Mouse (Mus musculus): Measurements from ENCODE around the gene Sik3. TPM values are rescaled to one million over a fixed set of nuclear protein-coding genes. Genes with fewer than 3 reads are reported as not detected.
"Not testable (repeated sequence)": the region's sequence is repeated elsewhere in the genome, so short reads cannot be mapped to it uniquely, and the experiment has no call there.

The Sik3 gene
- total RNA-seq, 2 experiments from 2014 or later = 50.2 to 55.1 TPM

DNA sequence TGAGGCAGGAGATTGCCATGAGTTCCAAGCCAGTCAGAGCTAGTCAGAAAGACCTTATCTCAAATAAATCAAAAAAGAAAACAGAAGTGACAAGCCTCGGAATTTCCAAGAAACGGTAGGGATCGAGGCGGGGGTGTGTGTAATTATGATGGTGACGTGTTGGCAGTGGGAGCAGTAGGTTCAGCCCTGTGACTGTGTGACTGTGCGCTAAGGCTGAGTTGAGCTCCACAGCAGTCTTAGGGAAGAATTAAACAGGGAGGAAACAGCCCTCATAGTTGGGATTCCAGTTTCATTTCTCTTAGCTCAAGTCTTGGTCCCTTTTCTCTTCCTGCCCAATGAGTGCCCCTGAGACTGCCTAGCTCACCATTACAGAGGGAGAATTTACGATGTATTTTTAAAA lies 98.0 kb downstream of the Sik3 start:
- no peak for DNase-seq

DNA sequence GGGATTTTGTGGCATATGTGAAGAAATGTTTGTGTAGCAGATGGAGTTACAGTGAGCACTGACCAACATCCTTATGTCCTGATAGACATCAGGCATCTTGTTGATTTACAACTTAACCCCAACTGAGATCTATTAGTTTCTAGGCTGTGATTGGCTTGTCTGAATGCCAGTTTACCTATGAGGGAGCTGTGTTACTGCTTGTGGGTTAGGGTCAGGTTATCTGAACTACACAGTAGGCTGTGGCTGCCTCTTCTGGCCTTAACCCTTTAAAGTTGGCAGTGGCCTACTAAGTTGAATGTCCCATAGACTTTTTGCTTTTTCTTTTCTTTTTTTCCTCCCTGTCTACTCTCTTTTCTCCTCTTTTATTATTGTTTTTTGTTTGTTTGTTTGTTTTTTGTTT lies 98.7 kb downstream of the Sik3 start:
- DNase-seq = no peak

DNA sequence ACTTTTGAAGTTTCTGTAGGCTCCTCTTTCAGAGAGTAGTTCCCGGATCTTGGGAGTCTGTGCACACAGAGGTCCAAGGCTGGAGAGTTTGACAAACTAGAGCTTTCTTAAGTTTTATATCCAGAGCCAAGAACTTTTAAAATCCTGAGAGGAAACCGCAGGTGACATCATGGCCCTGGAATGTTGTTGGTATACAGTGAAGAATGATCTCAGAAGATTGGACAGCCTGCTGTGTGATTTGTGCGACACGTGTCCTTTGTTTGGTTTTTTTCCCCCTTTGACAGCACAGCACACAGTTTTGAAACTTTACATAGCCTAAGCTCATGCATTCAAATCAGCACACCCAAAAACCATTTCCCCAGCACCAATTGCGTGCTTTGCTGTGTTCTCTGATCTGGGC lies 99.6 kb downstream of the Sik3 start:
- DNase-seq = peak; percentile 47

DNA sequence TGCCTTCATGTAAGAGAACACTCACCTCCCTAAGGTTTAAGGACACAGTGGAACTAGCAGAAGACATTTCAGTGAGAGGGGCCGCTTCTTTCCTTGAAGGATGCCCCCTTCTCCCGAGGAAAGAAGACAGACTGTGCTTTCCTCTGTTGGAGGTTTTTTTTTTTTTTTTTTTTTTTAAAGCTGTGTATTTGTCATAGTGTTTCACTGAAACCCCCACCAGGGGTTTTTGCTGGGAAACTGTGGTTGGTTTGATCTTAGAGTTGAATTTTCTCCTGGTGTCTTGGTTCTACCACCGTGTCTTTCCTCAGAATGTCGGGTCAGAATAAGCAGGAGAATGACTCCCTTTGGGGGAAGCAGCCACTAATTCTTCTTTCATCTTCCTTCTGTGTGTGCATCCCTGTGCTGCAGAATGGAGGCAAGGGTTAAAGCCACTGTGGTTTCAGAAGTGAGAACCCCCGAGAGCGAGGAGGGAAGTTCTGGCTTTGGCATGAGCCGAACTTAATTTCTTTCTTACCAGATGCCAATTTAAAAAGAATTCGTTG lies 106.3 kb downstream of the Sik3 start:
- no peak for DNase-seq

DNA sequence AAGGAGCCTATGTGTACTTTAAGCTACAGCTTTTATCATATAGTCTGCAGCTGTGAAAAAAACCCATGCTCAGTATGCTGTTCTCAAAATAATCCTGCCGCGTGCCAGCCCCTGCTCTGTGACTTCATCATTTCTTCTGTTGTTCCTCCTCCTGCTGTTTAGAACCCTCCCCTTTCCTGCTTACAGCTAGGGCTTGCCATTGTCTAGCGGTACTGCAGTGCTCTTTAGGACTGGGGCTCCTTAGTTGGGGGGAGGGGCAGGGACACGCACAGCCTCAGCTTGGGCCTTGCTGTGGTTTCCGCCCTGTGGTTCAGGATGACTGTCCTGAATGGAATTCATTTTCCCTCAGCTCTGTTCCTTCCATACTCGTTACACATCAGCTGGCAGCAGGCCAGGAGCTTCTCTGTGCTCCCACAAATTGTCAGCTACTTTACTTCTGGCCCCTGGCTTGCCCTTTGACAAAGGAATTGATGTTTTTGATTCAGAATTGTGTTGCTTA lies 107.4 kb downstream of the Sik3 start:
- DNase-seq = peak; percentile 90

DNA sequence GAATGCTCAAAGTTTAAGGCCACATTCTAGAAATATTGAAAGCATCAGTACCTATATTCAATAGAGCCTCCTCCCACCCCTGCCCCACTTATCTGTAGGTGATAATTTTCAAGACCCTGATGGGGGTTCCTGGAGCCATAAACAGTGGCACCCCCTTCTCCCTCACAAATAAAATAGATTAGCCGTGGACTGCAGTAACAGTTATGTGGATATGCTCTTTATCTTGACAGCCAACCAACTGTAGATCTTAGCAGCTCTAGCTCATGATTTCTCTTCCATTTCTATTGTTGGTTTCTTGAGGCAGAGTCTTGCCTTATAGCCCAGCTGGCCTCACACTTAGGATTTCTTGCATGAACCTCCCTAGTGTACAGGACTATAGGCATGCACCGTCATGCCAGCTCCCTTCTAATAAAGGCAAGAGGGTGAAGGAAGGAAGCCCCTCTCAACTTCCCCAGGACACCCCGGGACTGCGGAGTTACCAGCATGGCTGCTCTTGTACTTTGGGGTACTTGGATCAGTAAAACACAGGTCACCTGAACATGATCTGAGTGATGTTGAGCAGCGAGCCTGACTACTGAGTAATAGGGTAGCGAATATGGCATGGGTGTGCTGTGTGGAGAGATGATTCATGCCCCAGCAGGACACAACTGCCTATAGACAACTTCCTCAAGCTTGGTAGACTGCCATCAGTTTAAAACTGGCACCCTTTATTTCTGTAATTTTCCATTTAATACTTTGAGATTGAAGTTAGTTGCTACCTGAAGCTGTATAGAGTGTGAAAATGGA lies 108.0 kb downstream of the Sik3 start:
- no peak for DNase-seq

DNA sequence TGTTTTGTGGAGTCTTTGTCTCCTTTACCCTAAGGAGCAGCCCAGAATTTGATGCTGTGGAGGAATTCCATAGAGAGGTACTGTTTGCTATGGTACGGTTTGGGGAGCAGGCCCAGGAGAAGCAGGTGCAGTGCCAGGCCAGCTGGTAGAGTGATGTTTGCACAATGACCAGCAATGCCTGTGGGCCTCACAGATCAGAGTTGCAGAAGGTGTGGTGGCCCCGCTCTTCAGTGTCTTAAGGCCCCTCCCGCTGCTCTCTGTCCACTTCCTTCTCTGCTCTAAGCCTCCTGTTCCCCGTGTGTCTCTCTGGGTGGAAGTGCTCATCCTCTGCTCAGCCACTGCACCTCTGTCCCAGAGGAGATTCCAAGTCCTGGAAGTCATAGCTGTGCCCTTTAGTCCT lies 108.9 kb downstream of the Sik3 start:
- DNase-seq = no peak

DNA sequence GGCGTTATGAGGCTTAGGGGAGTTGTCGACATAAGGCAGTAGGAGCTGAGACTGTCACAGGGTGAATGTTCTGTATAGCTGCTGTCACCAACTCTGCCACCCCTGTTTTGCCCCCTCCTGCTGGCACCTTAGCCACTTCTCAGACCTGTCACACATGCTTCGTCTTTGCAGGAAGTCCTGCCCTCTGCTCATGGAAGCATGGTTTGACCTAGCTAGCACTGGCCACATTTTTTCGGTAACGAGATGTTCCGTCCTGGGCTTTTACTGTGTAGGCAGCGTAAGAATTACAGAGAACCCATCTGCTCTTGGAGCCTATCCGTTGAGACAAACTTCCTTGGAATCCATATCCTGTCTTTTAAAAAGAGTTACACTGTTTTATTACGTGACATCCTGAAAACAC lies 110.1 kb downstream of the Sik3 start:
- DNase-seq = no peak

DNA sequence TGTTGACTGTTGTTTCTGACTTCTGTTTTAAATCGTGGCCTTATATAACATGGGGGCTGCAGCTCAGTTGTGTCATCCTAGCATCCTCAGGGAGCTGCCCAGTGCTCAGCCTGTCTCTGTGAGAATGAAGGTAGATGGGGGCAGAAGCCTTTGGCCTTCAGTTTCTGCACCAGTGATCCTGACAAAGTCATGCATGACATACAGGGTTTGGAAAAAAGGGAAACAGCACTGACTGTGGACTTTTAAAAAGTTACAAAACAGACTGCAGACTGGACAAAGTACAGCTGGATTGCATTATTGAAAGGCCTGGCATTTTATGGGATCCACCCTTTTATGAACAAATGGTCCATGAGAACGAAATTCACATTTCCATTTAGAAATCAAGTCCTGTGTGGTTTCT lies 113.7 kb downstream of the Sik3 start:
- no peak for DNase-seq

DNA sequence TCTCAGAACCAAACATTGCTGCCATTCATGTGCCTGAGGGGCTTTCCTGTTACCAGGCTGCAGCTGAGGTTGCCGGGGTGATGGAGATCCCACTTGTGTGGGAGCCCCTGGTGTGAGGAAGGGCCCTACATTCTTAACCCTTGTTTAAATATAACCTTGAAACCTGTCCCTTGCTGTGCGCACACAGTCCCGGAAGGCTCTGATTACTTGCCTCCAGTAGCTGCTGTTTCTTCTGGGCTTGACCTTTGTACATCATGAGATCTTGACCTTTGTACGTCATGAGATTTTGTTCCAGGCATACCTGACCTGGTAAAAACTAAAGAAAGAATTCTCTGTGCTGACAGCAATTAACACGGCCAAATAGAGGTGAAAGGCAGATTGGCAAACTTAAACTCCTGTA lies 114.7 kb downstream of the Sik3 start:
- no peak for DNase-seq

DNA sequence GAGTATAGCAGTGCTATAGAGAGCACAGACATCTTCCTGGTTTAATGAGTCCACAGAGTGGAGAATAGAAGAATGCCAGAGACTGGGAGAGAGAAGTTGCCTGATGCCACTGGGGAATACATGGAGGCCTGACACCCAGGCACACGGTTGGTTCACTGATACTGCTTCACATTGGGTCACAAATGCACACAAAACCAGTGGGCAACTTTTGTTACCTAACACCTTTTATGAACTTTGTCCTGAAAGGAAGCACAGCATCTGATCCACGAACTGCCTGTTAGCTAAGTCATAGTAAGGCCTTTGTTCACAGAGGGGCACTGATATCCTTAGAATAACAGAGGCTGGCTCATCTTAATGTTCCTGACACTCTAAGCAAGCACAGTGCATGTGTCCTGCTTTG lies 116.6 kb downstream of the Sik3 start:
- no peak for DNase-seq

DNA sequence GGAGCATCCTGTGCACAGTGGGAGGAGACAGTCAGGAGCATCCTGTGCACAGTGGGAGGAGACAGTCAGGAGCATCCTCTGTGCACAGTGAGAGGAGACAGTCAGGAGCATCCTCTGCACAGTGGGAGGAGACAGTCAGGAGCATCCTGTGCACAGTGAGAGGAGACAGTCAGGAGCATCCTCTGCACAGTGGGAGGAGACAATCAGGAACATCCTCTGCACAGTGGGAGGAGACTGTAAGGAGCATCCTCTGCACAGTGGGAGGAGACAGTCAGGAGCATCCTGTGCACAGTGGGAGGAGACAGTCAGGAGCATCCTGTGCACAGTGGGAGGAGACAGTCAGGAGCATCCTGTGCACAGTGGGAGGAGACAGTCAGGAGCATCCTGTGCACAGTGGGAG lies 120.2 kb downstream of the Sik3 start:
- DNase-seq = not testable (repeated sequence)

DNA sequence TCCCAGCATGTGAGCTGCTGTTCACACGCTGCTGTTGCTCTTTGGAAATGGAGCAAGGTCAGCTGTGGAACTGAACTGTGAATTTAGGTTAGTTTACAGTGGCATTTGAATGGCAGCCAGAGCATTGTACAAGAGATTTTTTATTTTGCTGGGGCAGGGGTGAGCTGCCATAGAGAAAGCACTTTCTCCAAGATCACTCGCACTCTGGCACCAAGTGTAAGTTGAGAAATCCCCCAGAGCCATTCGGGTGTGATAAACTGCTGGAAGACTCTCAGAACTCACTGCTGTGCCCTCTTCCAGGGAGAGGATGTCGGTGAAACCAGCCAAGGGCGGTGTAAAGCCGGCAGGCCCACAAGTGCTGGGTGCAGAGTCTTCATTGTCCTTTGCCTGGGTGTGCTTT lies 126.2 kb downstream of the Sik3 start:
- peak; percentile 70 for DNase-seq

DNA sequence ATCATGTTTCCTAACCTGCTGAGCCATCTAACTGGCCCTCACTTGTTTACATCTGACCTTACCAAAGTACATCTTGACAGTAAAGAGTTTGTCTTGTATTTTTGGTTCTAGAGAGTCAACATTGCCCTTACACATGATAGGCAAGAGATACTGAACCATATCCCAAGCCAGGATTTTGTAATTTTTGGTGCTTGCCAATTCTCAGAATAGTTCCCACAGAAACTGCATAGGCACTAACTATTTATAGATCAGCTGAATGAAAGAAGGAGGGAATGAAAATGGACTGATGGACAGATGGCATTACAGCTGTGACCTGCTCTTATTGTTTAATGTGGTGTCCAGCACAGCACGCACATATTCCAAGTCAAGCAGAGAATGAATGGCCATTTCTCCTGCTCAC lies 128.2 kb downstream of the Sik3 start:
- no peak for DNase-seq

DNA sequence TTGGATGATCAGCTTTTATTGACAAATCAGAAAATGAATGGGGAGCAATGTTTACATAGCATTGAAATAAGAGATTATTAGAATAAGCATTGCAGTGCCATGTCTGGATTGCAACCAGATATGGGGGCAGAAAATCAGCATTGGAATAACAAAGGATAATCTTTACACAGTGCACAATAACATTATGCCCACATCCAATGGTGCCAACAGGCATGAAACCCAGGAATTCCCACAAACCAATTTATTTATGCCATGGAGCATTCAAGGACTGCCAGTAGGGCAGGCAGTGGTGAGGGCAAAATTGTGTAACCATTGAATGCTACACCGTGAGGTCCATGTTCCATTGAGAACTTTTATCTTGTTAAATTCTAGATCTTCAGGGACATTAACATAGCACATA lies 129.4 kb downstream of the Sik3 start:
- DNase-seq = no peak

DNA sequence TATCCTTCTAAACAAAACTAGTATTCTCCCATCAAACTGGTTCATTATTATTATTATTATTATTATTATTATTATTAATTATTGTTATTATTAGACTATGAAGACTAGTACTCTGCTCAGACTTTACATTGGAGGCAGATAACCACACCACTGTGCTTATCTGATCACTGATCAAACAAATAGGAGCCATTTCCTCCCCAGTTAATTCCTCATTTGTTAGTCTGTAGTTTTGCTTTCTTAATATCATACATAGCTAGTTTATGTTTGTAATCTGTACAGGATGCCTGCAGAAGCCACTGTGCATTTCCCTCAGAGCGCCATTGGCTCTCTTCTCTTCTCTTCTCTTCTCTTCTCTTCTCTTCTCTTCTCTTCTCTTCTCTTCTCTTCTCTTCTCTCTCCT lies 129.9 kb downstream of the Sik3 start:
- no peak for DNase-seq

DNA sequence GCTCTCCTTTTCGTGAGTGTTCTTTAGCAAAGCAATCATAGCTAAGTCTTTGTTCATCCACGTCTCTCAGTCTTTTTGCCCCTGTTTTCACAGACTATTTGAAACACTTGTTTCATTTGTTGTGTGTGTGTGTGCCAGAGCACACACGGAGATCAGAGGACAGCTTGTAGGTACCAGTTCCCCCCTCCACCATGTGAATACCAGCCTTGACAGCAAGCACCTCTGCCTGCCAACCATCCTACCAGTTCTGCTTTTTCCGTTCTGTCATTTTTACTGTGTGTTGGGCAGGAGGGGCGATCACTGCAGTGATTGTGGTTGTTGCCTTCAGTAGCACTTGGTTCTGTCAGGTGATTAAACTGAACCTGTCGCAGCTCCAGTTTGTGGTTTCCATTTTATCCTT lies 132.4 kb downstream of the Sik3 start:
- no peak for DNase-seq

DNA sequence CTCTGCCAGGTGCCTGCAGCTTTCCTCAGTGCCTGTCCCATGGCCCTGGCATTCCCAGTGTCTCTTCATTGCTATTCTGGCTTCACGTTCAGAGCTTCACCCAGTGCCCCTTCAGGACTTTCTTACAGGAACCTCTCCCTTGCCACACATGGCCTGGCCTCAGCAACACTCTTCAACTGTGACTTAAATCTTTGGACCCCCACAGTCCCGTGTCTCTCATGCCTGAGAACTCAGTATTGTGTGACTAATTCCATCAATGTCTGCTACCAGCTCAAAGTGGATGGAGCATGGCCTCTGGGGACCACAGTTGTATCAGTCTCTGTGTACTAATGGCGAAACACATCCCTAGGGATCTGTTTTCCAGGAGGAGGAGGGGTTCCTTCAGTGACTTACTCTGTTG lies 133.8 kb downstream of the Sik3 start:
- DNase-seq = no peak

DNA sequence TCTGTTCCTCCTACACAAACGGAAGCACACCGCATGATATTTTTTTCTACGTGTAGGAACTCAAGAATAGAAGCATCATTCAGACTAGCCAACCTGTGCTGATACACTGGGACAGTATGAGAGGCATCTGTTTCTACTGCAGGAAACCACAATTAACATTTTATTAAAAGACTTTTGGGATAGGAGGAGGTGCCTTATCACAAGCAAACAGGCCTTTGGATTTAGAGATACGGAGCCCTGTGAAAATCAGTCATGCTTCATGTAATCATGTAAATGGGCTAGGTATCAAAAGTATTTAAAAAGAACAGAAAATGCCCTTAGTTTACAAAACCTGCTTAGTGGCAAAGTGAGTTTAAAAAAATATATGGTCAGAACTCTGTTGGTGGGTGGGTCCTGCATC lies 136.1 kb downstream of the Sik3 start:
- no peak for DNase-seq

DNA sequence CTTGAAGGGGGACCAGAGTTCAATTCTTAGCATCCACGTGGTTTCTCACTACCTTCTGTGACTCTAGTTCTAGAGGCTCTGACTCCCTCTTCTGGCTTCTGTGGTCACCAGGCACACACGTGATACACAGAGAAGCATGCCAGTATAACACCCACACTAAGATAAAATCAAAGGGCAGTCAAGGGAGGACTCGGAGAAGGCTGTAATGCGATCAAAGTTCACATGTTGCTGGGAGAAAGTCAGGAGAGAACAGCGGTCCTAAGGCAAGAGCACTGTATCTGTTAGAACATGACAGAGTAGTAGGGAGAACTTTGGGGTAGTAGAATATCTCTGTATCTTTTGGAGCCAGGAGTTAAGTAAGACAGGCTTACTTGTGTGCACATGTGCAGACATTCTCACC lies 136.8 kb downstream of the Sik3 start:
- DNase-seq = no peak

DNA sequence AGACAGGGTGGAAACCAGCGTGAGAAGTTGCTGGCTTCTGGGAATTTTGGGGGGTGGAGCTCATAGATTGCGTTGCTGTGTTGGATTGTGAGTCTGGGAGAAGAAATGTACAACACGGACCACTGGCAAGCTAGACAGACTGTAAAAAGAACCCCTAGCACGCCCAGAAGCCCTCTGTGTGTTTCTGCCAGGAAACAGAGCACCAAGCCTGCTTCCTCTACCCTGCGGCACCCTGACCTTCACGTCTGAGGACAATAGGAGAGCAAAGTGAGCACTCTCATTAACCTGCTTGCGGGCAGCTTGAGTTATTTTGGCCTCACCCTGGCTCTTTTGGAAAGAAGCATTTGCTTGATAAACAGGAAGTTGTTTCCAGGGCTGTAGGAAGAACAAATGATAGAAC lies 137.5 kb downstream of the Sik3 start:
- peak; percentile 39 for DNase-seq

DNA sequence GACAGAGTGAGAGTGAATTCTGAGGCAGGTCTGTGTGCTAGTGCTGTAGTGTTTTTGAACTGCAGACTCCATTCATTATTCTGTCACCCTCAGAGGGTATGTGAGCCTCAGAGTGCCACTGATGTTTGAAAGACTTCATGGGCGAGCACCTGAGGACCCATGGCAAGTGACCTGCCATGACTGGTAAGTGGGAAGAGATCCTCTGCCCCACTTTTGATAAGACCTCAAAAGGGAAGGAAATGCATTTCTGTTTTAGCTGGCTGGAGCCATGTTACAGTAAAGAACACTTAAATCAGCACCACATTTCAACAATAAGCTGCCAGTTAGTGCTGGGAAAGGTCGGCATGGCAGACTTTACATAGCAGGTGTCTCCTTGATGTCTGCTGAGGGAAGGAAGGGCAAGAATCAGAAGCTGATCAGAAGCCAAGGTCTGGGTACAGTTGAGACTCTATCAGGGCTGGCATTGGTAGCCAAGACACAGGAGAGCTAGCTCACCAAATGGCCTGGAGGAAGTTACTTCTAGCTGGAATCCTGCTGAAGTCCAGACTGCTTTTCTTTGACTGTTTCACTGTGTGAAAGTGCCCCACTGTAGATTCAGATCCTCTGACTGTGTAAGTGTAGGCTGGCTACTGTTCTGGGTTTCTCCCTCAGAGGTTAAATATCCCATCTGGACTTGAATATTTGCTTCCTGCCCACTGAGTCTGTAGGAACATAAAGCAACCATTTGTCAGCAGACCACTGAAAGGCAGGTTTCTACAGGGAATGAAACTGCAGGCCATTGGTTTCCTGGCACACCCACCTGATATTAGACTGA lies 138.5 kb downstream of the Sik3 start:
- DNase-seq = no peak

DNA sequence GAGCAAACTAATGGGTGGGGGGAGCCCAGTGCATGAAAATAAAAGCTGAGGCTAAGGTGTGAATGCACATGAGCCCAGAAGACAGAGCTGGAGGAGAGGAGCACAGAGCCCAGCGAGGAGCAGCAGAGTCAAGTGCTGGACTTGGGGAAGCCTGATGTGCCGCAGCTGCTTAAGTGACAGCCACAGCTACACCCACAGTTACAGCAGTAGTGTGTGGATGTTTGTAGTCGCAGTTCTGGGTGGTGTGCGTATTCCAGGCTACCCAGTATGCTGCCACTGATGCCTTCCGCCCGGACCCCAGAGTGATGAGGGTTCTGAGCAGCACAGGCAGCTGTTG lies 139.1 kb downstream of the Sik3 start:
- DNase-seq = no peak
